In the genomic region with DNA sequence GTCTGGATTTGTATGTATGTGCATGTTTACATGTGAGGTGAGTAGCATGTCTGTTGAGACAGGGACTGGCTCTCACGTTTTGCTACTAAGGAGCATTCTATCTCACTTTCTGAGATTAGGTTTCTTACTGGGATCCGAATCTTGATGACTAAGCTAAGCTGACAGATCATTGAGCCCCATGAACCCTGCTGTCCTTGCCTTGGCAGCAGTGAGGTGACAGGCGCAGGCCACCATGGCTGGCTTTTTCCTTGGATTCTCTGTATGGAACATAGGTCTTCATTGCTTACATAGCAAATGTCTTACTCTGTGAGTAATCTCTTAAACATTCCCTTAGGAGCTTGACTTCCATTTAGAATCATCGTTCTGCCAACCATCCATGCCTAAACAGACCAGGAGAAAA, we compare ENCODE assay signal across 27 mouse cellular contexts.
"Had no signal": no experiment of that assay in that cellular context is flagged by ENCODE, and none has a peak within 500 bp of the region (broad histone marks: within the 10 kb centered on the region; RNA-seq: fewer than 3 reads in every experiment).

No protein-coding gene starts in this region.

- H3K27ac ChIP-seq: gastrocnemius, adult 2 months; heart, embryonic 10.5 days; hindbrain, embryonic 10.5 days; hindbrain, embryonic 12.5 days; hindbrain, embryonic 14.5 days; intestine, embryonic 15.5 days; layer of hippocampus, adult 2 months; left cerebral cortex, adult 2 months; limb, embryonic 10.5 days; limb, embryonic 12.5 days; liver, embryonic 13.5 days; liver, embryonic 15.5 days had no signal

- H3K4me3 ChIP-seq: gastrocnemius, adult 2 months; heart, embryonic 10.5 days; heart, embryonic 12.5 days; hindbrain, embryonic 10.5 days; hindbrain, embryonic 12.5 days; intestine, embryonic 15.5 days; layer of hippocampus, adult 2 months; left cerebral cortex, adult 2 months; limb, embryonic 10.5 days; limb, embryonic 12.5 days; liver, embryonic 13.5 days; liver, embryonic 15.5 days had no signal

- H3K4me2 ChIP-seq: heart, embryonic 12.5 days; hindbrain, embryonic 12.5 days; hindbrain, embryonic 14.5 days; intestine, embryonic 15.5 days; limb, embryonic 12.5 days; liver, embryonic 11.5 days; liver, embryonic 13.5 days; liver, embryonic 15.5 days had no signal

- H3K9ac ChIP-seq: heart, embryonic 12.5 days; hindbrain, embryonic 12.5 days; hindbrain, embryonic 14.5 days; intestine, embryonic 15.5 days; limb, embryonic 12.5 days; liver, embryonic 13.5 days; liver, embryonic 15.5 days had no signal

- H3K36me3 ChIP-seq: heart, embryonic 10.5 days; heart, embryonic 12.5 days; hindbrain, embryonic 10.5 days; hindbrain, embryonic 12.5 days; intestine, embryonic 15.5 days; limb, embryonic 10.5 days; limb, embryonic 12.5 days; liver, embryonic 13.5 days; liver, embryonic 15.5 days had no signal

- H3K9me3 ChIP-seq: heart, embryonic 10.5 days; heart, embryonic 12.5 days; hindbrain, embryonic 10.5 days; hindbrain, embryonic 12.5 days; intestine, embryonic 15.5 days; limb, embryonic 10.5 days; limb, embryonic 12.5 days; liver, embryonic 13.5 days; liver, embryonic 15.5 days had no signal

- DNase-seq: gastrocnemius, adult 2 months; gastrocnemius, postnatal 10 days; gastrocnemius, postnatal 25 days; heart, adult 18-20 months; heart, postnatal 10 days; heart, postnatal 4 days; kidney, adult 18-20 months; kidney, adult 8-10 months; kidney, postnatal 10 days; kidney, postnatal 25 days; kidney, postnatal 4 days; liver; liver, embryonic 13.5 days had no signal

- H3K27me3 ChIP-seq: heart, embryonic 12.5 days; hindbrain, embryonic 12.5 days; intestine, embryonic 15.5 days; limb, embryonic 12.5 days; liver, embryonic 13.5 days; liver, embryonic 15.5 days had no signal

- H3K4me1 ChIP-seq: heart, embryonic 10.5 days; heart, embryonic 12.5 days; hindbrain, embryonic 10.5 days; hindbrain, embryonic 12.5 days; intestine, embryonic 15.5 days; limb, embryonic 10.5 days; limb, embryonic 12.5 days; liver, embryonic 13.5 days; liver, embryonic 15.5 days had no signal

- ATAC-seq: inflammation-experienced regulatory T-cells, adult 6 months; intestine, embryonic 15.5 days; intestine, postnatal 0 days had no signal
